Mouse (Mus musculus): Measurements from ENCODE around the gene 2410004P03Rik. TPM values are rescaled to one million over a fixed set of nuclear protein-coding genes. Genes with fewer than 3 reads are reported as not detected.

The 2410004P03Rik gene
- total RNA-seq (2021), result under 1 TPM; 0.09 to 0.26 TPM

- peak; percentile 90 for DNase-seq
These were observed at the start of gene 2410004P03Rik for GRCm38 (mm10) chr12:17011100-17011870. Gene 2410004P03Rik, minus strand, starts transcription at chr12:17011727.

- DNase-seq, result no peak
These were observed 49.7 kb upstream of the 2410004P03Rik start for GRCm38 (mm10) chr12:17061183-17061722.

GRCm38 (mm10) chr12:17058490-17058889 lies 47.0 kb upstream of the 2410004P03Rik start:
- no peak for DNase-seq

DNA sequence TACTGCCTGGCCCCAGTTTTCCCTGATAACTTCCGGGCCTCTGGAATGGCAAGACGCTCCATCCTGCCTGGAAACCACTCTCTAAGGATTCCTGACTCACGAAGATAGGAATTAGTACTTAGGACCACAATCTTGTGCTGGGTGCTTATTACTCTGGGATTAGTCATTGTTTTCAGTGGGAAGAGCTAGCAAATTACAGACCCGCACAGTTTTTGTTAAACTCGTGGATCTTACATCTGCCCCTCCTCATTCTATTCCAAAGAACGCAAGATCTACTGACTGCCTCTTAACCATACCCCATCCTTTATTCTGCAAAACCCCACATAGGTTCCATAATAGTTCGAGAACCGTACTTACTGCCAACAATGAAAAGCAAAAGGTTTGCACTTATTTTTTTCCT lies 45.6 kb upstream of the 2410004P03Rik start:
- no peak for DNase-seq

DNA sequence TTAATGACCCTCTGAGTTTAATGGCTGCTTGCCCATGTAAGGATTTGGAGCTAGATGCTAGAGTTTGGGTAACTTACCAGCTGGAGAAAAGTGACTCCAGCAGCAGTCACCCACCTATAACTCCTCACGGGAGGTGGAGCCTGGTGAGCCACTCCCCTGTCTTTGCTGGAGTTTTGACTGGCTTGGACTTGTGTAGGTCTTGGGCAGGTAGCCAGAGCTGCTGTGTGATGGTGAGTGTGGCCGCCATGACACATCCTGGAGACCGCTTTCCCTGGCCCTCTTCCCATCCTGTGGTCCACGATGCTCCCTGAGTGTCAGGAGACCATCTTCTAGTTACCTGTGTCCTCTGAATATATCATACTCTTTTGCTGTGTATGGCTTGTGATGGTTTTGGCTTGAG lies 44.2 kb upstream of the 2410004P03Rik start:
- no peak for DNase-seq

DNA sequence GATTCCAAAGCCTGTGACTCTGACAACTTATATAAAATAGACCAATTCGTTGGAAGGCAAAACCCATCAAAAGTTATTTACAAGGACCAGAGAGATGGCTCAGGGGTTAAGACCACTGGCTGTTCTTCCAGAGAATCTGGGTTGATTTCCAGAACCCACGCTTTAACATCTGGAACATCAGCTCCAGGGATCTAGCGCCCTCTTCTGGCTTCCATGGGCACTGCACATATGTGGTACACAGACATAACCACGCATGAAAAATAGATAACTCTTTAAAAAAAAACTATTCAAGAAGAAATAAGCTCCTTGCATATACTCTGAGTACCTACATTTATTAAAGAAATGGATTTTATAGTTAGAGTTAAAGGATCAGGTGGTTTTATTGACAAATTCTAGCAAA lies 43.2 kb upstream of the 2410004P03Rik start:
- no peak for DNase-seq

DNA sequence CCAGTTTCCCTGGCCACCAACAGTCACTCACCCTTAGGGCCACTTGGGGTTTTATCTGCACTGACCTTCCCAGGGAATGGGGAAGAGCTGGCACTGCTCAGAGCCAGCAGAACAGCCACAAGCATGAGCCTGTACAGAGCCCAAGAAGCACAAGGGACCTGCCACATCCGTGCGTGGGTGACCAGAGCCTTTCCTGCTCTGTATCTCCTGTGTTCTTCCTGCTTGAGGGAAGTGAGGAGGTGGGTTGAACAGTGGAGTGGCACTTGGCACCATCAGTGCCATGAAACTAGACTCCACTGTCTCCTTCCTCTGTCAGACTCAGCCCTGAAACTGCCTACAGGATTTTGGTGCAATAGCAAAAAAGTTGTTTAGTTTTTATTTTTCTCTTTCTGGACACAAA lies 41.1 kb upstream of the 2410004P03Rik start:
- no peak for DNase-seq

- no peak for DNase-seq
These were observed 39.5 kb upstream of the 2410004P03Rik start for GRCm38 (mm10) chr12:17051057-17051456.

GRCm38 (mm10) chr12:17049796-17050195 lies 38.3 kb upstream of the 2410004P03Rik start:
- DNase-seq, result no peak

- DNase-seq, result no peak
These were observed 37.6 kb upstream of the 2410004P03Rik start for GRCm38 (mm10) chr12:17048979-17049612.

- DNase-seq, result no peak
These were observed 31.8 kb upstream of the 2410004P03Rik start for GRCm38 (mm10) chr12:17043311-17043710.

GRCm38 (mm10) chr12:17040567-17040966 lies 29.0 kb upstream of the 2410004P03Rik start:
- DNase-seq, result no peak

DNA sequence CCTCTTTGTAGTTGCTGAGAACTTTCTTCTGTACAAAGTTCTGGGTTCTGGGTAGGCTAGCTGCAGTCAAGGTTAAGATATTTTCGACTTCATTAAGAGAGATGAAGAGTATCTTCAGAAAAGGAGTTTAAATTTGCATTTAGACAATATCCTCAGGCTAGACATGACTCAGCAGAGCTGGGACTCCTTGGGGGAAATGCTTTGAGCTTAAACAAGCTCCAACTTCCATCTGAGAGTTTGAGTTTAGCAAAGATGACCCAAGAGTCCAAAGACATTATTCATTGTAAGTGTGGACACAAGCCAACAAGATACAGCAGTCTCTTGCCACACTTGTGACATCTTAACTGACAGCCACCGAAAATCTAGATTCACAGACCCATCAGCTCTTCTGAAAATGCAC lies 27.9 kb upstream of the 2410004P03Rik start:
- no peak for DNase-seq

DNA sequence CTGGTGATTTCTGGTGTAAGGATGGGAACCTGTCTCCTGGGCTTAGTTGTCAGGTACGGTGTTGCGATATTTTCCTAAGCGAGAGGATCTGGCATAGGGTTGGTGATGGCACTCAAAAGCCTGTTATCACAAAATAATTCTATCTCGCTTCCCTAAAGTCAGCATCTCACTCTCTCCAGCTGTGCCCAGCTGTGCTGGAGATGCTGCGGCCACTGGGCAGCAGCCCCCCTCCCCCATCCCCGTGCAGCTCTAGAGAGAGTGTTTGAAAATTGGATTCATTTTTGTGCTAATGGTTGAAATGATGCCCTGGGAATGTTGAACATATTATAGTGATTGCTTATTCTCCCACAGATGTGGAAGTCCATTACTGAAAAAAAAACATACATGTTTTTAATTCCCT lies 26.7 kb upstream of the 2410004P03Rik start:
- DNase-seq, result peak; percentile 10

- DNase-seq, result no peak
These were observed 25.6 kb upstream of the 2410004P03Rik start for GRCm38 (mm10) chr12:17037053-17037610.

- DNase-seq, result no peak
These were observed 25.0 kb upstream of the 2410004P03Rik start for GRCm38 (mm10) chr12:17036532-17036931.

- DNase-seq, result peak; percentile 37
These were observed 23.6 kb upstream of the 2410004P03Rik start for GRCm38 (mm10) chr12:17035128-17035527.

DNA sequence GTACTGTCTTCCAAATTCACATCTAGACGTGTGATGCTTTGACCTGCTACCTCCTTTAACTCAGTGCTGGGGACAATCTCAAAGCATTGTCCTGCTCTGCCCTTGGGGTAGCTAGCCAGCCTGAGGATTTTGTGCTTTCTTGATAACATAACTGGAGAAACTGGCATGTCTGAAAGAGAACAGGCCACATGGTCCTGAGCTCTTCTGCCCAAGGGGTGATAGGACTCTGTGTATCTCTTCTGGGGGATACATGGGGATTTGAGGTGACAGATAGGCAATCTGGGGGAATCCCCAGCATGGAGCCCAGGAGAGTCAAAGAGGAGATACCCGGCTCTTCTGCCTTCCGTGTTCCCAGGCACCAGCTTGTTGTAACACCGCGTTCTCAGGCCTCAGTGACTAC lies 23.1 kb upstream of the 2410004P03Rik start:
- no peak for DNase-seq

DNA sequence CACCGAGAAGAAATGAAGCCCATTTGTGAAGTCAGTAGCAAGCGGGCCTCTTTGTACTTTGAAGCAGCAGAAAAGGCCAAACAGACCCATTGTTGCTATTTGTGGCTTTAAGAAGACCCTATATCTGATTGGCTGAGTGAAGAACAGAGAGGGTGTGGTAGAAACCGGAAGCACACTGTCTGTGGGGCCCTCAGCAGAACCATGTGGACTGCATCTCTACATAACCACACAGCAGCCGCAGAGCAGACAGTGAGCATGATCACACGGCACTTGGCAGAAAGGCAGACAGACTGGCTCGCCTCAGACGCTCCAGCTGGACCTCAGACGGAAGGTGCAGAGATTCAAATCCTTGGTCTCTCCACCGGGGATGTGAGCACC lies 21.9 kb upstream of the 2410004P03Rik start:
- peak; percentile 13 for DNase-seq

DNA sequence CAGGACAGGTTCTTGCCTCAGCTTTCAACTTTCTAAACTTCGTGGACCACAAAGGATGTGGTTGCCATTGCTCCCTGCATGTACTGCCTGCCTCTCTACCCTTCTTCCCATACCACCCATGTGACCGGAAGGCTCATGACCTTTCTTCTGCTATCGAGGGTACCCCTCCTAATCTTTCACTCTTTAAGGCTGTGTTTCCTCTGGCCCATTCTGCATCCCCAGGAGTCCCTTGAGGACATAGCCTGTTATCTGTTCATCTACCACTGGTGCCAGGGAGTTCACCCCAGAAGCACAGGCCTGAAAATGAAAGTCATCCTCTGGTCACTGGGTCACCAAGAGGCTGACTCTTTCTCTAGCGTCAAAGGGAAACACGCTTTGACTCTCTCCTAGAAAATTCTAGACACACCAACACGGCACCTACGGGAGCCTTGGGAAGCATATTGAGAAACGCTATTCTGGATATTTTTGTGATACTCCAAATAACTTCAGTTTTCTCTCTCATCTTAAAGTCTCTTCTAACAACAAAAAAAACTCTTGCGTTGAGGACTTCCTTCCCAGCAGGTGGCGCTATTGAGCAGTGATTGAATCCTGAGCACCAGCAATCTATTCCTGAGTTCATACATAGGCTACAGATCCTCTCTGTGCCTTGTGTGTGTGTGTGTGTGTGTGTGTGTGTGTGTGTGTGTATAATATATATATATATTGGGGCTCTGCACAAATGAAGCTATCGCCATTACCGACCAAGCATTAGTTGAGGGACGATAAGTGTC lies 21.4 kb upstream of the 2410004P03Rik start:
- peak; percentile 87 for DNase-seq

- DNase-seq, result no peak
These were observed 13.1 kb upstream of the 2410004P03Rik start for GRCm38 (mm10) chr12:17024554-17025110.

- no peak for DNase-seq
These were observed 10.6 kb upstream of the 2410004P03Rik start for GRCm38 (mm10) chr12:17022145-17022544.
